Mouse (Mus musculus) midbrain, embryonic 16.5 days (tissue): ENCODE data around the gene Kcnd3. TPM values are rescaled to one million over a fixed set of nuclear protein-coding genes. Genes with fewer than 3 reads are reported as not detected.

Source experiments
- ATAC-seq: fragments of 200-750 bp; cut with Nextera tagmentation; 2 replicates; pipeline ENCODE4 v1.8.0; 2017; ENCODE audit warnings: moderate TSS enrichment
- H3K27ac ChIP-seq: fragments of 300-500 bp; sonication (generic); 2 replicates; pipeline ENCODE4 v1.5.1; 2014; ENCODE audit warnings: mild to moderate bottlenecking, low read length, mixed read lengths
- H3K27me3 ChIP-seq: fragments of 300-500 bp; sonication (generic); 2 replicates; pipeline ENCODE4 v1.6.1; 2014; ENCODE audit warnings: low read depth, low read length, mixed read lengths; ENCODE audit not compliant: control insufficient read depth, insufficient read depth
- H3K36me3 ChIP-seq: fragments of 300-500 bp; sonication (generic); 2 replicates; pipeline ENCODE4 v1.6.1; 2014; ENCODE audit warnings: mild to moderate bottlenecking, low read length, moderate library complexity, mixed read lengths; ENCODE audit not compliant: control insufficient read depth, insufficient read depth
- H3K4me1 ChIP-seq: fragments of 300-500 bp; sonication (generic); 2 replicates; pipeline ENCODE4 v1.6.1; 2014; ENCODE audit warnings: mild to moderate bottlenecking, low read length, mixed read lengths; ENCODE audit not compliant: control insufficient read depth, insufficient read depth
- H3K4me2 ChIP-seq: fragments of 300-500 bp; sonication (generic); 2 replicates; pipeline ENCODE4 v1.6.1; 2014; ENCODE audit warnings: mild to moderate bottlenecking, low read length, mixed read lengths
- H3K4me3 ChIP-seq: fragments of 300-500 bp; sonication (generic); 2 replicates; pipeline ENCODE4 v1.5.1; 2014; ENCODE audit warnings: low read depth, mild to moderate bottlenecking, low read length, moderate library complexity, mixed read lengths
- H3K9ac ChIP-seq: fragments of 300-500 bp; sonication (generic); 2 replicates; pipeline ENCODE4 v1.6.1; 2014; ENCODE audit warnings: low read depth, low read length, mixed read lengths
- H3K9me3 ChIP-seq: fragments of 300-500 bp; sonication (generic); replicated peaks from 2 replicates; pipeline ENCODE4 v1.6.1; 2014; ENCODE audit warnings: mild to moderate bottlenecking, low read length, mixed read lengths; ENCODE audit not compliant: control insufficient read depth, poor library complexity, severe bottlenecking
- WGBS: fragments of 180-500 bp; shearing (Covaris S2); extraction: QIAGEN DNeasy Blood & Tissue Kit; methylation state at CpG from one replicate; pipeline ENCODE4 v1.1.7; 2014; 5-methylcytosine and 5-hydroxymethylcytosine counted together
- polyA plus RNA-seq: library from polyadenylated mRNA; unstranded; fragments of >200 nt; fragmentation: Nextera tagmentation; extraction: Ambion mirVana; gene quantifications from 2 replicates; pipeline ENCODE4 v1.2.1, GENCODE M21; 2015

Gene Kcnd3
- polyA plus RNA-seq, 1 experiment from 2014 or later, result 11.6 TPM

DNA sequence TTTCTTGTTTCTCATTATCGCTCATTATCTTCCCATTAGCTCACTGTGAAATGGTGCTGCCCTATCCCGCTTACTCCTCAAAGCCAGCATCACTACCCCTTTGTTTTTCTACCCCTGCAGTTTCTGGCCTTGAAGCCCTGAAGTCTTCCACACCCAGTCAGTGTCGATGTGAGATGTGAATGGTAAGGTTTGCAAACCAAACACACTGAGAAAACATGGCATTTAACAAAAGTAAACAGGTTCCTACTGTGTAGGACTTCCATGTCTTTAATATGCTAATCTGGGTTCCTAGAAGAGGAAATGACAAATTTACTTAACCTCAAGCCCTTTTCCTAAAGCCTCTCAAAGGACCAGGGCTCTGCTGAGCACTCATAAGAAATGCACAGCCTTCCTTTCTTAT, 118.7 kb downstream of the Kcnd3 start:
- no peaks in the 10 kb centered on the region for H3K27me3 ChIP-seq
- no peak for ATAC-seq
- WGBS, result 51% methylated on average over 3 of the region's 3 CpGs
- H3K36me3 ChIP-seq, result no peaks in the 10 kb centered on the region
- H3K4me3 ChIP-seq, result no peak overlapping the region
- H3K9me3 ChIP-seq, result no peaks in the 10 kb centered on the region
- peaks cover 52% of the 10 kb centered on the region for H3K4me1 ChIP-seq
- H3K4me2 ChIP-seq, result no peak overlapping the region
- no peak overlapping the region for H3K9ac ChIP-seq
- peak overlapping the region; percentile 20 for H3K27ac ChIP-seq

DNA sequence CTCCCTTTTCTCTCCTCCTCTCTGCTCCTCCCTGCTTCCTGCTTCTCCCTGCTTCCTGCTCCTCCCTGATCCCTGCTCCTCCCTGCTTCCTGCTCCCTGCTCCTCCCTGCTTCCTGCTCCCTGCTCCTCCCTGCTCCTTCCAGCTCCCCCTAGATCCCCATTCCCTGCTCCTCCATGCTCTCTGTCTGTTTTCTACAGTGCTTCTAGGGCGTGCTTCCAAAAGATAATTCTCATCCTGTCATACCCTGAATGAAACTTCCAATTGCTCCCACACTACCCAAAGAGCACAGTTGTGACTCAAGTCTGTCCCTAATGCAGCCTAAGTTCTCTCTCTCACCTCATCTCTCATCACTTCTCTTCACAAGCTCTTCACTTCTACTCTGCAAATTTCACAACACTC, 119.8 kb downstream of the Kcnd3 start:
- ATAC-seq, result no peak
- no peak overlapping the region for H3K27ac ChIP-seq
- H3K4me1 ChIP-seq, result peaks cover 44% of the 10 kb centered on the region

GRCm38 (mm10) chr3:105573156-105573555, 121.0 kb downstream of the Kcnd3 start:
- Histone ChIP-seq H3K4me2 (no peak overlapping the region), H3K4me3 (no peak overlapping the region), H3K4me1 (peaks cover 32% of the 10 kb centered on the region), H3K9ac (no peak overlapping the region), H3K27ac (no peak overlapping the region), H3K9me3 (no peaks in the 10 kb centered on the region), H3K27me3 (no peaks in the 10 kb centered on the region), H3K36me3 (no peaks in the 10 kb centered on the region)
- 89% methylated on average over 2 of the region's 2 CpGs for WGBS
- ATAC-seq, result no peak

More for the DNA sequence above, 119.8 kb downstream of the Kcnd3 start:
- Histone ChIP-seq H3K9ac (no peak overlapping the region), H3K4me2 (no peak overlapping the region), H3K27me3 (no peaks in the 10 kb centered on the region), H3K9me3 (no peaks in the 10 kb centered on the region), H3K4me3 (no peak overlapping the region), H3K36me3 (no peaks in the 10 kb centered on the region)
- 69% methylated on average over 1 of the region's 1 CpGs for WGBS

DNA sequence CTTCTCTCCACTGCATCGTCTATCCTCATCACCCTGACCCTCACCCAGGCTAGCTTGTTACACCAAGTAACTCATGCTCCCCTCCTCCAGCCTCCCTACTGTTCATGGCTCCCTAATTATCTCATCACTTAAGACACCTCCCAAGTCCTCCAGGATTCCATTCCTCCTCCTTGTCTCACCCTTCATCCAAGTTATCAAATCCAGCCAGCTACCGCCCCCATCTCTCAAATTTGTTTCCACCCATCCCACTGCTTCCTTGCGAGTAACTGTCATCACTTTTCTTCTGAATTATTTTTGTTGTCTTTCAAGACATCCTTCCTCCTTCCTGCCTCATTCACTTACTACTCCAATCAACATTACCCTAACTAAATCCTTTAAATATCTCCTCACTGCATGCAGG, 126.2 kb downstream of the Kcnd3 start:
- no peaks in the 10 kb centered on the region for H3K9me3 ChIP-seq
- no peaks in the 10 kb centered on the region for H3K36me3 ChIP-seq
- no peak overlapping the region for H3K9ac ChIP-seq
- no peaks in the 10 kb centered on the region for H3K27me3 ChIP-seq
- H3K4me3 ChIP-seq, result no peak overlapping the region
- WGBS, result 74% methylated on average over 3 of the region's 3 CpGs
- H3K4me1 ChIP-seq, result no peaks in the 10 kb centered on the region; the same call in 1 of the 2 replicates
- no peak overlapping the region for H3K4me2 ChIP-seq
- H3K27ac ChIP-seq, result no peak overlapping the region
- no peak for ATAC-seq

- 38% methylated on average over 6 of the region's 6 CpGs for WGBS
- no peak for ATAC-seq
- H3K27ac ChIP-seq, result peak overlapping the region; percentile 23; the same call in 1 of the 2 replicates
Observed at GRCm38 (mm10) chr3:105581119-105581518, 129.0 kb downstream of the Kcnd3 start.

DNA sequence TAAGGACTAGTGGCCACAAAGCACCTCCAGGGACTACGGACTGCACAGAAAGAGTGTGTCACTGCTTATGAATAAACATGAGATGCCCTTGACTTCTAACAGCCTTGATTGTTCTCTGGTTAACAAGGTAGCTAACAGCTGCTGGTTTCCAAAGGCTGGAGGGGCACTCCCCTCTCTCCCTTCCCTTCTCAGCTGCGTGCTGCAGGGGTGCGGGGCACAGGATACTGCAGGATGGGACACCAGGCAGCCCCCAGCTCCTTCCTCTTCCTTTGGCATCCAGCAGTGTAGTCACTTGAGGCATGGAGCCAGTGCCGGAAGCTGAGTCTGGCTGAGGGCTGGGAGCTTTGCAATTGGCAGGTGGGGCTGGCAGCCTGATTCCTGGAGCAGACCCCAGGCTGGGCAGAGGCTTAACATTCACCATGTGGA, 133.6 kb downstream of the Kcnd3 start:
- H3K27me3 ChIP-seq, result no peaks in the 10 kb centered on the region
- H3K9me3 ChIP-seq, result no peaks in the 10 kb centered on the region
- no peaks in the 10 kb centered on the region for H3K36me3 ChIP-seq
- H3K9ac ChIP-seq, result no peak overlapping the region
- peak; percentile 72 for ATAC-seq
- WGBS, result 15% methylated on average over 4 of the region's 4 CpGs
- H3K4me1 ChIP-seq, result peaks cover 13% of the 10 kb centered on the region; the same call in 1 of the 2 replicates
- H3K4me3 ChIP-seq, result no peak overlapping the region
- H3K27ac ChIP-seq, result no peak overlapping the region
- H3K4me2 ChIP-seq, result no peak overlapping the region

More at GRCm38 (mm10) chr3:105581119-105581518, 129.0 kb downstream of the Kcnd3 start:
- Histone ChIP-seq H3K4me2 (no peak overlapping the region), H3K9me3 (no peaks in the 10 kb centered on the region), H3K9ac (no peak overlapping the region), H3K27me3 (no peaks in the 10 kb centered on the region), H3K4me3 (no peak overlapping the region), H3K4me1 (peaks cover 7% of the 10 kb centered on the region; the same call in 1 of the 2 replicates), H3K36me3 (no peaks in the 10 kb centered on the region)

DNA sequence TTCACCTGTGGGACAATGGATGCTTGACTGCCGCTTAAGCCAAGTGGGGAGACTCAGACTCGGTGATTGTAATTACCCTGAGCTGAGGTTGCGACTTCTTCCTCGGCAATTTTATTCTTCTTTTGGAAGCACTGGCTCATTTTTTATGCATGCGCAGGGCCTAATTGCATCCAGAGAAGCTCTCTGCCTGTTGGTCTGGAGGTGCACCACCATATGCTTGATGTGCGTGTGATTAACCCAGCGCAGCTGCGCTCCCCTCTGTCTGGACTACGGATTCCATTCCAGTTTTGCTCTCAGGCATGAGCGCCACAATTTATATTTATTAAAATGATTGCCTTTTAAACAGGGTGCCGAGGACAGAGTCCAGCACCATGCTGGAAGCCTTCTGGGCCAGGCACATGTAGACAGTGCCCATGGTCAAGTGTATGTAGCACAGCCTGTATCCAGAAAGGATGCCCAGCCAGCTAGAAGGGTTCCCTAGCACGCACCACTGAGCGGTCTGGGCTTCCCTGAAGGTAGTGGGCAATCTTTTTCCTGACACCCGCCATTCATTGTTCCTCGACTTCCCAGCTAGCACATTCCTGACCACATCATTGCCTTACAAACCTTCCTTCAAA, 138.0 kb downstream of the Kcnd3 start:
- ATAC-seq, result peak; percentile 59
- H3K9ac ChIP-seq, result no peak overlapping the region
- WGBS, result 48% methylated on average over 15 of the region's 15 CpGs

DNA sequence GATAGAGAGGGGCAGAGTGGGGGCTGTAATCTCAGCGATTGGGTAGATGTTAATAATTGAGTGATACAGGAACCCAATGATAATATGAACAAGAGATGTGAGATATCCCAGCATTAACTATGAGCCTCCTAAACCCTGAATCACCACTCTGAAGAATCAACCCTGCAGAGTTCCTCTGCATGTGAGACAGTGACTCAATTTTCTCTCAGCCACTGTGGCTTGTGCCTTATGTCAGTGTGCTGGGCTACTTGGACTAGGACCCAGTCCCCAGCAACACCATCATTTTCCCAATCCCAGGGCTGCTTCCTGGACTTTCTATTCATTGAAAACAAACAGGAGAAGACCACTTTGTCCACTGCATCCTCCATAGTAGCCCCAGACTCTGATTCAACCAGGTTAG, 139.6 kb downstream of the Kcnd3 start:
- Histone ChIP-seq H3K9ac (no peak overlapping the region), H3K4me1 (peaks cover 6% of the 10 kb centered on the region; the same call in 1 of the 2 replicates), H3K36me3 (no peaks in the 10 kb centered on the region), H3K27ac (no peak overlapping the region), H3K9me3 (no peaks in the 10 kb centered on the region), H3K27me3 (no peaks in the 10 kb centered on the region), H3K4me2 (no peak overlapping the region), H3K4me3 (no peak overlapping the region)
- no peak for ATAC-seq
- whole genome bisulfite sequencing, result 100% methylated on average over 1 of the region's 1 CpGs

More for the DNA sequence above, 138.0 kb downstream of the Kcnd3 start:
- Histone ChIP-seq H3K27me3 (no peaks in the 10 kb centered on the region), H3K4me2 (no peak overlapping the region), H3K4me3 (no peak overlapping the region), H3K36me3 (no peaks in the 10 kb centered on the region), H3K4me1 (peaks cover 13% of the 10 kb centered on the region; the same call in 1 of the 2 replicates), H3K27ac (peak overlapping the region; percentile 33; the same call in 1 of the 2 replicates), H3K9me3 (no peaks in the 10 kb centered on the region)

DNA sequence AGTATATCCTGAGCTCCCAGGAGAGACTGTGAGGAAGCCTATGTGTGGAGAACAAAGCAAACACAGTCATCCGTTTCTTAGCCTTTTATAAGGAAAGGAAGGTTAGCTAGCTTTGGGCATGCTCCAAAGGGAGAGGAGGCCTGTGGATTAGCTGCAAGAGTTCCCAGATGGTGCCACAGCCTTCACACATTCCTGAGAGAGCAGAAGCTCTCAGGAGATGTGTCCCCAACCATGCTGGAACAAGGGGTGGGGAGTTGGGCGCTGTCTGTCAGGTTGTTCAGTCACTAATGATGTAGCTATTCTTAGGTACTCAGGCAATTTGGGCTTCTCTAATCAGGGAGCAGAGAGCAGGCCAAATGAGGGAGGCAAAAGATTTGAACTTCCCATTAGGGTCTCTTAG, 140.1 kb downstream of the Kcnd3 start:
- no peak overlapping the region for H3K27ac ChIP-seq
- H3K27me3 ChIP-seq, result no peaks in the 10 kb centered on the region
- peaks cover 6% of the 10 kb centered on the region; the same call in 1 of the 2 replicates for H3K4me1 ChIP-seq
- H3K9me3 ChIP-seq, result no peaks in the 10 kb centered on the region
- no peak for ATAC-seq
- no peak overlapping the region for H3K9ac ChIP-seq
- 65% methylated on average over 2 of the region's 2 CpGs for WGBS
- no peaks in the 10 kb centered on the region for H3K36me3 ChIP-seq
- H3K4me2 ChIP-seq, result no peak overlapping the region
- no peak overlapping the region for H3K4me3 ChIP-seq
